ENCODE assay signal across 1 mouse cellular context in the genomic region with DNA sequence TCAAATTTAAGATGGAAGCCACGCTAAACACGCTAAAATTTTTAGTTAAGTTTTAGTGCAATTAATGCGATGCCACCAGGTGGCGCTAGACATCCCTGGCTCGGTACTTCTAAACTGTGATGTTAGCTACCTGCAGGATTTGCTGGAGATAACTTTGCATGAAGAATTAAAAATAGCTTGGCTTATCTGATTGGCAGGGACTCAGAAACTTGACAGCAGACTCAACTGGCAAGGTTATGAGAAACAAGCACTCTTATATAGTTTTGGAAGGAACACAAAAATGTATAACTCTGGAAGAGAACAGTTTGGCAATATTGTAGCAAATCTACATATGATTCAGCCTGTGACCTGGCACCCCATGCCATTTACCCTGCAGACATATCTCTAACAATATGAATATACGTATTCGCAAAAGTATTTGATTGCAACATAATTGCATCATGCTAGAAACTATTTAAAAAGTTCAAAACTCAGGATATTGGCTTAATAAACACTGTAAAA.
TF ChIP-seq lines count a peak whose summit lies in the region.

No protein-coding gene starts in this region.

TF ChIP-seq in MEL, 35 proteins besides CTCF, POLR2A, EP300 and RAD21:
- TF ChIP-seq NELFE (IDR thresholded peaks at IDR 0.05; ENCODE audit: low read depth, low read length) (no peak), ZNF384 (IDR thresholded peaks at IDR 0.05; ENCODE audit: low read depth, low read length) (peak; percentile 1; the same call in 1 of the 2 replicates), MAX (IDR thresholded peaks at IDR 0.05; ENCODE audit: low read length) (no peak), ZKSCAN1 (IDR thresholded peaks at IDR 0.05; ENCODE audit: low read depth, low read length) (no peak), SMC3 (IDR thresholded peaks at IDR 0.05; ENCODE audit: low read depth, low read length) (peak; percentile 54), SIN3A (IDR thresholded peaks at IDR 0.05; ENCODE audit: low read length) (no peak), GATA1 (IDR thresholded peaks at IDR 0.05; ENCODE audit: low read depth, low read length) (peak; percentile 87), UBTF (IDR thresholded peaks at IDR 0.05; ENCODE audit: borderline replicate concordance, insufficient read depth, low read depth, low read length) (no peak), USF2 (IDR thresholded peaks at IDR 0.05; ENCODE audit: borderline replicate concordance in 1 of 2, insufficient read depth in 1 of 2, low read depth in 1 of 2, low read length in 2 of 2) (no peak), POLR2AphosphoS2 (IDR thresholded peaks at IDR 0.05; ENCODE audit: low read length) (no peak), MEF2A (IDR thresholded peaks at IDR 0.05; ENCODE audit: extremely low read depth, insufficient replicate concordance, low read depth, low read length, poor library complexity, severe bottlenecking) (peak; percentile 95; the same call in 1 of the 2 replicates), MAFK (IDR thresholded peaks at IDR 0.05; ENCODE audit: borderline replicate concordance, low read depth, low read length) (0 out of 2 replicates have a peak, but pooled peaks have one; percentile 27), MYC (IDR thresholded peaks at IDR 0.05; ENCODE audit: low read depth, low read length) (0 out of 2 replicates have a peak, but pooled peaks have one; percentile 32), ETS1 (IDR thresholded peaks at IDR 0.05; ENCODE audit: low read depth, low read length) (peak; percentile 72)
